Mouse (Mus musculus): ENCODE results near the gene Zdhhc14. TPM values are rescaled to one million over a fixed set of nuclear protein-coding genes. Genes with fewer than 3 reads are reported as not detected.

The Zdhhc14 gene
- total RNA-seq, 1 experiment from 2014 or later = 3.9 TPM

- DNase-seq = no peak
Measured at GRCm38 (mm10) chr17:5554573-5554972, 62.2 kb downstream of the Zdhhc14 start.

- no peak for DNase-seq
Measured at GRCm38 (mm10) chr17:5556568-5556967, 64.2 kb downstream of the Zdhhc14 start.

GRCm38 (mm10) chr17:5560212-5560611 is 67.9 kb downstream of the Zdhhc14 start:
- no peak for DNase-seq

GRCm38 (mm10) chr17:5563108-5563507 is 70.8 kb downstream of the Zdhhc14 start:
- DNase-seq = no peak

GRCm38 (mm10) chr17:5566006-5566405 is 73.6 kb downstream of the Zdhhc14 start:
- DNase-seq = no peak

GRCm38 (mm10) chr17:5567943-5568342 is 75.6 kb downstream of the Zdhhc14 start:
- DNase-seq = no peak

- no peak for DNase-seq
Measured at GRCm38 (mm10) chr17:5569131-5570030, 77.0 kb downstream of the Zdhhc14 start.

GRCm38 (mm10) chr17:5572096-5572730 is 79.9 kb downstream of the Zdhhc14 start:
- no peak for DNase-seq

GRCm38 (mm10) chr17:5572745-5573420 is 80.5 kb downstream of the Zdhhc14 start:
- DNase-seq = no peak

- no peak for DNase-seq
Measured at GRCm38 (mm10) chr17:5574672-5575071, 82.3 kb downstream of the Zdhhc14 start.

- no peak for DNase-seq
Measured at GRCm38 (mm10) chr17:5575518-5575917, 83.2 kb downstream of the Zdhhc14 start.

GRCm38 (mm10) chr17:5582232-5582631 is 89.9 kb downstream of the Zdhhc14 start:
- DNase-seq = no peak

GRCm38 (mm10) chr17:5582937-5583336 is 90.6 kb downstream of the Zdhhc14 start:
- DNase-seq = no peak

GRCm38 (mm10) chr17:5583472-5584145 is 91.3 kb downstream of the Zdhhc14 start:
- DNase-seq = no peak

- no peak for DNase-seq
Measured at GRCm38 (mm10) chr17:5591604-5592209, 99.3 kb downstream of the Zdhhc14 start.

- DNase-seq = no peak
Measured at GRCm38 (mm10) chr17:5593071-5593470, 100.7 kb downstream of the Zdhhc14 start.

- no peak for DNase-seq
Measured at GRCm38 (mm10) chr17:5595068-5595467, 102.7 kb downstream of the Zdhhc14 start.

- DNase-seq = no peak
Measured at GRCm38 (mm10) chr17:5596490-5596889, 104.1 kb downstream of the Zdhhc14 start.

- no peak for DNase-seq
Measured at GRCm38 (mm10) chr17:5598999-5599398, 106.6 kb downstream of the Zdhhc14 start.

- DNase-seq = no peak
Measured at GRCm38 (mm10) chr17:5600505-5601027, 108.2 kb downstream of the Zdhhc14 start.

GRCm38 (mm10) chr17:5601953-5602352 is 109.6 kb downstream of the Zdhhc14 start:
- DNase-seq = no peak

GRCm38 (mm10) chr17:5606151-5606591 is 113.8 kb downstream of the Zdhhc14 start:
- no peak for DNase-seq
